In genomic region chr4:49676071-49676470, GRCm38 (mm10) we compare ENCODE assay signal across 18 mouse cellular contexts. TPM values are rescaled to one million over a fixed set of nuclear protein-coding genes. Genes with fewer than 3 reads are reported as not detected.
"Had no signal": no experiment of that assay in that cellular context is flagged by ENCODE, and none has a peak within 500 bp of the region (broad histone marks: within the 10 kb centered on the region; RNA-seq: fewer than 3 reads in every experiment).

No protein-coding gene starts in this region.

- DNase-seq: kidney, adult 18-20 months; kidney, postnatal 10 days; kidney, postnatal 4 days; left cerebral cortex, postnatal 4 days; midbrain, embryonic 14.5 days; thymus, adult 18-20 months; thymus, postnatal 25 days had no signal

- H3K4me3 ChIP-seq: layer of hippocampus, adult 2 months; limb, embryonic 13.5 days; liver, embryonic 15.5 days; midbrain, embryonic 10.5 days; neural tube, embryonic 12.5 days had no signal

- H3K9ac ChIP-seq: limb, embryonic 13.5 days; liver, embryonic 15.5 days; neural tube, embryonic 12.5 days had no signal

- ATAC-seq: inflammation-experienced regulatory T-cells, adult 6 months had no signal

- H3K9me3 ChIP-seq: limb, embryonic 13.5 days; liver, embryonic 15.5 days; midbrain, embryonic 10.5 days; neural tube, embryonic 12.5 days had no signal

- H3K4me2 ChIP-seq: limb, embryonic 13.5 days; liver, embryonic 15.5 days; neural tube, embryonic 12.5 days had no signal

- H3K27me3 ChIP-seq: limb, embryonic 13.5 days; liver, embryonic 15.5 days; neural tube, embryonic 12.5 days had no signal

- H3K36me3 ChIP-seq: limb, embryonic 13.5 days; liver, embryonic 15.5 days; midbrain, embryonic 10.5 days; neural tube, embryonic 12.5 days had no signal

- H3K27ac ChIP-seq: layer of hippocampus, adult 2 months; limb, embryonic 13.5 days; liver, embryonic 15.5 days; midbrain, embryonic 10.5 days; neural tube, embryonic 12.5 days had no signal

- H3K4me1 ChIP-seq: liver, embryonic 15.5 days; midbrain, embryonic 10.5 days; neural tube, embryonic 12.5 days had no signal

RNA-seq across cellular contexts. Expression of gene Ppp3r2, which starts 5.8 kb away (rescaled TPM):
- total RNA-seq: liver, adult 2 months; monocyte, adult 5-6 weeks; neutrophil, adult 5-6 weeks had no signal
- polyA plus RNA-seq: inflammation-experienced regulatory T-cells, adult 6 months; kidney, embryonic 14.5 days; liver, adult 2 months; liver, embryonic 15.5 days; midbrain, embryonic 10.5 days; urinary bladder, adult 2 months had no signal
